Mouse (Mus musculus): ENCODE measurements around the gene Scaf4. TPM values are rescaled to one million over a fixed set of nuclear protein-coding genes. Genes with fewer than 3 reads are reported as not detected.
"Not testable (repeated sequence)": the region's sequence is repeated elsewhere in the genome, so short reads cannot be mapped to it uniquely, and the experiment has no call there.

The Scaf4 gene
- polyA plus RNA-seq, 1 experiment from 2014 or later, result 42.8 TPM

DNA sequence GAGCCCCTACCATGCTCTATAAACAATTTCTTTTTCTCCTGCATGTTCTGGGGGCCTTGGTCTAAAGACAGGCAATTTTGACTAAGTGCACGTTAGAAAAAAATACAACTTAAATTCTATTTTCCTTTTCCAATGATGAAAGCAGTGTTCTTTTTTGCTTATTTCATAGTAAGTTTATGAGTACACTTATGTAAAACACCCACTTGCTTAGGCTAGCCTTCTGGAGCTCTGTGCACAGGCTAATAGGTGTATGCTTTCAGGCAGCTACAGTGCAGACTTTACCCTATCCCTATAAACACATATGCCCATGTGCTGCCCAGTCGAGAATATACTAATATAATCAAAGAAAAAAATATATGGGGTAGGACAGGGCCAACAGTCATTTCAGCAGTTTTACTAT is 31.8 kb downstream of the Scaf4 start:
- no peak for ATAC-seq (ENCODE audit: insufficient read depth)
- no peaks in the 10 kb centered on the region for H3K27me3 ChIP-seq (ENCODE audit: insufficient read depth, low read length)
- peaks cover 88% of the 10 kb centered on the region for H3K36me3 ChIP-seq (ENCODE audit: insufficient read depth)
- 90% methylated on average over 2 of the region's 2 CpGs for WGBS
- H3K4me1 ChIP-seq (ENCODE audit: insufficient read depth), result no peaks in the 10 kb centered on the region
- TF ChIP-seq CTCF (IDR thresholded peaks at IDR 0.05; ENCODE audit: low read depth), result no peak
- H3K4me2 ChIP-seq, result no peak overlapping the region
- no peak overlapping the region for H3K9ac ChIP-seq
- H3K4me3 ChIP-seq (ENCODE audit: low read depth, low read length), result no peak overlapping the region
- no peak overlapping the region for H3K27ac ChIP-seq (ENCODE audit: low read depth)
- DNase-seq, result no peak
- no peaks in the 10 kb centered on the region for H3K9me3 ChIP-seq (ENCODE audit: low read depth, low read length)

DNA sequence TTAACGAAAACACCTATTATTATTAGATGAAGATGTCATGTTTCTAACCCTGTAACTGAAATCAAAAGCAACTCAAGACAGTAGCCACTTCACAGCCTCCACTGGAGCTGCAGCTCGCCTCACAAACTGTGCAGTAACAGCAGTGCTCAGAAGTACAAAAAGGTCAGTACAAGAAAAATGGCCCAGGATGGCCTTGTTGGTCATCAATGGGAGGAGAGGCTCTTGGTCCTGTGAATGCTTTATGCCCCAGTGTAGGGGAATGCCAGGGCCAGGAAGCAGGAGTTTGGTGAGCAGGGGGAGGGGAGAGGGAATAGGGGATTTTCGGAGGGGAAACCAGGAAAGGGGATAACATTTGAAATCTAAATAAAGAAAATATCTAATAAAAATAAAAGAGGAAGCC is 33.0 kb downstream of the Scaf4 start:
- H3K36me3 ChIP-seq (ENCODE audit: insufficient read depth), result peaks cover 86% of the 10 kb centered on the region
- H3K9ac ChIP-seq; ATAC-seq (ENCODE audit: insufficient read depth); H3K27me3 ChIP-seq (ENCODE audit: insufficient read depth, low read length); DNase-seq; H3K9me3 ChIP-seq (ENCODE audit: low read depth, low read length); H3K4me3 ChIP-seq (ENCODE audit: low read depth, low read length); H3K27ac ChIP-seq (ENCODE audit: low read depth); H3K4me2 ChIP-seq; H3K4me1 ChIP-seq (ENCODE audit: insufficient read depth): not testable (repeated sequence)
- WGBS, result 89% methylated on average over 3 of the region's 3 CpGs

GRCm38 (mm10) chr16:90250099-90250498 is 34.2 kb downstream of the Scaf4 start:
- 91% methylated on average over 7 of the region's 7 CpGs for WGBS
- DNase-seq (no peak), ATAC-seq (ENCODE audit: insufficient read depth) (no peak)
- H3K9ac ChIP-seq, result no peak overlapping the region
- H3K4me1 ChIP-seq (ENCODE audit: insufficient read depth), result no peaks in the 10 kb centered on the region
- peaks cover 90% of the 10 kb centered on the region for H3K36me3 ChIP-seq (ENCODE audit: insufficient read depth)
- no peak for TF ChIP-seq CTCF (IDR thresholded peaks at IDR 0.05; ENCODE audit: low read depth)
- H3K27me3 ChIP-seq (ENCODE audit: insufficient read depth, low read length), result no peaks in the 10 kb centered on the region
- no peak overlapping the region for H3K4me2 ChIP-seq
- H3K27ac ChIP-seq (ENCODE audit: low read depth), result no peak overlapping the region
- H3K4me3 ChIP-seq (ENCODE audit: low read depth, low read length), result no peak overlapping the region
- no peaks in the 10 kb centered on the region for H3K9me3 ChIP-seq (ENCODE audit: low read depth, low read length)

DNA sequence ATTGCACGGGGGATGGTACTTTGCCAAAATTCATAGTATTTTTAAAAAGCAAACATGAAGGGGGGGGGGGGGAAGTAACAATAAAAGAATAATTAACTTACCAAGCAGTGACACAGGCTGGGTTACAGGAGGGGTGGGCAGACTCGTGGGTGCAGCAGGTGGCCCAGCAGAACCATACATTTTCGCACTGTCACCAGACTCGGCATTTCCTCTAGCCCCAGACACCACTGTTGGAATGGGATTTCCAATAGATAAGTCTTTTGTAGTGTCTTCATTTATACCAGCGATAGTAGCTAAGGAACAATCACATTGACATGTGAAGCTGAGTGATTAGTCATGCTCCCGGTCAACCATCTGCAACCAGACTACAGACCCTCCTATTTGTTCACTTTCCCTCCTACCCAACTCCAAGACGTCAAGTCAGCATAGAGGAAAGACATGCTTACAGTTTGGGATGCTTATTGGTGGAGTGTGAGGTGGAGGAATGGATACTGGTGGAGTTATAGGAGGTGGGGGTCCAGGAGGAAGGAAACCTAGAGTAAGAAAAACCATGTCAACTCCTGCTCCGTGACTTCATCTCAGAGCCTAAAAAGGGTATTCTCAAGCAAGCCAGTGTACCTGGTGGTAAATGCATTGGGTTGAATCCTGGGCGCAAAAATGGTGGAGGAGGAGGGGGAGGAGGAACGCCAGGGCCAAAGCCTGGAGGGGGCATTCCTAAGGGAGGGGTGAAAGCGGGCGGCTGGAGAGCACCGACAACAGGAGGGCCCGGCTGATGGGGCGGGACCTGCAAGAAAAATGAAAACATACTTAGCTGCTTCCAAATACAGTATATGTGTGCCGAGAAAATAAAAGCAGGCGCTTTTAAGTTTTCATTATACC is 41.6 kb downstream of the Scaf4 start:
- H3K4me2 ChIP-seq, result no peak overlapping the region
- no peak overlapping the region for H3K9ac ChIP-seq
- WGBS, result 77% methylated on average over 17 of the region's 17 CpGs
- no peak overlapping the region for H3K4me3 ChIP-seq (ENCODE audit: low read depth, low read length)
- ATAC-seq (ENCODE audit: insufficient read depth) (no peak), DNase-seq (no peak)
- peaks cover 94% of the 10 kb centered on the region for H3K36me3 ChIP-seq (ENCODE audit: insufficient read depth)
- no peaks in the 10 kb centered on the region for H3K27me3 ChIP-seq (ENCODE audit: insufficient read depth, low read length)
- no peak for TF ChIP-seq CTCF (IDR thresholded peaks at IDR 0.05; ENCODE audit: low read depth)
- H3K4me1 ChIP-seq (ENCODE audit: insufficient read depth), result no peaks in the 10 kb centered on the region
- H3K9me3 ChIP-seq (ENCODE audit: low read depth, low read length), result no peaks in the 10 kb centered on the region
- no peak overlapping the region for H3K27ac ChIP-seq (ENCODE audit: low read depth)

DNA sequence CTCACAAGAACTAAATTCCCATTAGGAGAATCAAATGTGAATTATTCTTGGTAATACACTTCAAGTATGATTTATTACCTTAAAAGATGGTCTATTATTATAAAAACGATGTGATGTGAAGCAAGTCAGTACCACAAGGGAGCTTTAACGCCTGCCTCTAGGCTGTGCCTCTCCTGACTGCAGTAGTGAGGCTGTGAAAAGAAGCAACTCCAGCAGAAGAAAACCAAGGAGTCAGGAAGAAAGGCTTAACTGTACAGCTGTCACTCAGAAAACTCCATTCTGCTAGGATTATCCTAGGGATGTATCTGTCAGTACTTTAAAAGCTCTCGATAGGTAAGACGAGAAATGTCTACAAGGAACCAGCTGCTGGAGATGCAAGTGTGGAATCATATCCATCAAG is 42.4 kb downstream of the Scaf4 start:
- DNase-seq, result no peak
- Histone ChIP-seq H3K9ac (no peak overlapping the region), H3K4me2 (no peak overlapping the region), H3K27ac (ENCODE audit: low read depth) (no peak overlapping the region), H3K9me3 (ENCODE audit: low read depth, low read length) (no peaks in the 10 kb centered on the region), H3K36me3 (ENCODE audit: insufficient read depth) (peaks cover 91% of the 10 kb centered on the region), H3K4me3 (ENCODE audit: low read depth, low read length) (no peak overlapping the region), H3K27me3 (ENCODE audit: insufficient read depth, low read length) (no peaks in the 10 kb centered on the region), H3K4me1 (ENCODE audit: insufficient read depth) (no peaks in the 10 kb centered on the region)
- no peak for ATAC-seq (ENCODE audit: insufficient read depth)
- 86% methylated on average over 4 of the region's 4 CpGs for WGBS
- no peak for TF ChIP-seq CTCF (IDR thresholded peaks at IDR 0.05; ENCODE audit: low read depth)

DNA sequence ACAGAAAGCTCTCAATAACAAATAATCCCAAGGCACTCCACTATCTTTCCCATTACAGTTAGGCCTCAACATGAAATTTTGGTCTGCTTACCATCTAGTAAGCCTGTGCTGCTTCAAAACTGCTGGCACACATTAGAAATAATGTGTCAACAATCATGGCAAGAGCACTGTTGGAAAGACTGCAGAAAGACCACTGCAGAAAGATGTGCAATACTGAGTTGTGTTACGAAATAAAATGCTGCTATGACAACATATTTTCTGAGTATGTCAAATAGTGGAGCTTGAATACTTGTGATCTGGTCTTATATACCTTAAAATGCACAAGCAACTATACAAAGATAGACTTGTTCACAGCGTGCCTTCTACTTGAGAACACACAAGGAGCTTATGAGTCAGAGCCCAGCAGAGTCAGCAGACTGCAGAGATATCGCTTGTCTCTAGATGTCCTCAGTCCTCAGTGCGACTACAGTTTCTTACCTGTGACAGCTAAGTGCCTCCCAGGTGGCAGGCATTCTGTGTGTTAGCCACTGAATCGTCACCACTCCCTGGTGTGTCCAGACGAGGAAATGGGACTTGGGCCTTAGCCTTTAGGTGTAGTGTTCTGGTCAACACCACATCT is 45.1 kb downstream of the Scaf4 start:
- no peak overlapping the region for H3K9ac ChIP-seq
- no peaks in the 10 kb centered on the region for H3K27me3 ChIP-seq (ENCODE audit: insufficient read depth, low read length)
- no peak for ATAC-seq (ENCODE audit: insufficient read depth)
- no peak for TF ChIP-seq CTCF (IDR thresholded peaks at IDR 0.05; ENCODE audit: low read depth)
- no peaks in the 10 kb centered on the region for H3K4me1 ChIP-seq (ENCODE audit: insufficient read depth)
- H3K4me3 ChIP-seq (ENCODE audit: low read depth, low read length), result no peak overlapping the region
- 78% methylated on average over 6 of the region's 6 CpGs for WGBS
- H3K4me2 ChIP-seq, result no peak overlapping the region
- no peak for DNase-seq
- peaks cover 75% of the 10 kb centered on the region for H3K36me3 ChIP-seq (ENCODE audit: insufficient read depth)
- H3K9me3 ChIP-seq (ENCODE audit: low read depth, low read length), result no peaks in the 10 kb centered on the region
- H3K27ac ChIP-seq (ENCODE audit: low read depth), result no peak overlapping the region

DNA sequence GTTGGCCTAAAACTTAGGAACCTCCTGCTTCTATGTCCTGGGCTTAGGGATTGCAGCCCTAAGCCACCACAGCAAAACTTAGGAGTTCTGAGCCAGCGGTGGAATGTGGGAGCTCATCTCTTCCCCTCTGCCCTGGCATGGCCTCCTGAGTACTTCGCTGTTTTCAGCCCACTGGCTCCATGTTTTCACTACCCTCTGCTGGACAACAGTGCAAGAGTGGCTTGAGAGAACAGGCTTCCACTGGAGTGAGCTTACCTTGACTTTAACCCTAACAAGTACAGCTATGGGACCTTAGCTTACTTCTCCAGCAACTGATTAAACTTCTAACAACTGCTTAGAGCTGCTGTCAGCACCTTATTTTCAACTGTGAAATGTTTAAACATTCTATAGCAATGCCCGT is 49.1 kb downstream of the Scaf4 start:
- H3K27me3 ChIP-seq (ENCODE audit: insufficient read depth, low read length), result no peaks in the 10 kb centered on the region
- H3K4me3 ChIP-seq (ENCODE audit: low read depth, low read length), result no peak overlapping the region
- WGBS, result 68% methylated on average over 3 of the region's 3 CpGs
- H3K9me3 ChIP-seq (ENCODE audit: low read depth, low read length), result no peaks in the 10 kb centered on the region
- no peak overlapping the region for H3K27ac ChIP-seq (ENCODE audit: low read depth)
- H3K9ac ChIP-seq, result no peak overlapping the region
- no peak for DNase-seq
- TF ChIP-seq CTCF (IDR thresholded peaks at IDR 0.05; ENCODE audit: low read depth), result no peak
- H3K4me2 ChIP-seq, result no peak overlapping the region
- ATAC-seq (ENCODE audit: insufficient read depth), result no peak
- no peaks in the 10 kb centered on the region for H3K4me1 ChIP-seq (ENCODE audit: insufficient read depth)
- peaks cover 50% of the 10 kb centered on the region for H3K36me3 ChIP-seq (ENCODE audit: insufficient read depth)
